Mouse (Mus musculus): ENCODE results near the gene Cdk11b.

DNA sequence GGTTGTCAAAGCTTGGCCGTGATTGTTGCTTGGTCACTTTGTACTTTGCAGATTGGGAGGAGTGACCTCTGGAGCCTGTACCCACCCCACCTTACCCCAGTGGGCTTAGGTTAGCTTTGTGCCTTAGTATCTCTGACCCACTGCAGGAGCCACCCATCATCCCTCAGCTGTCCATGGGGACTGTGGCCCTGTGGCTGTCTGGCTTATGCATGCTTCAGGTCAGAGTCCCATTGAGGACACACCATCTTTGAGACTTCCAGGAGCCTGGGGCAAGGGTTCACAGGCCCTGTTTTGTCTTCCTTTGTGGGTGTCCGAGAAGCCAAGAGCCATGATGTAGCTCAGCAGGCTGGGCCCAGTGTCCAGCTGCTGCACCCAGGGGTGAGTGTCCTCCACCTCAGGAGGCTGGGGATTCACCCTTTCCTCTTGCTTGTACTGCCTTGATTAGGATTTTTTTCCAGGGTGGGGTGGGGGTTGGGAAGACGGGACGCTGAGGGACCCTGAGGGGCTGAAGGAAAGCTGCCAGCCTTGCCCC, 70.9 kb downstream of the Cdk11b start:
- no peak for TF ChIP-seq CTCF (IDR thresholded peaks at IDR 0.05; ENCODE audit: borderline replicate concordance, insufficient read depth, low read depth, low read length)
- no peak for TF ChIP-seq POLR2A (IDR thresholded peaks at IDR 0.05; ENCODE audit: borderline replicate concordance, insufficient read depth, low read length)
